Mouse (Mus musculus) stomach, postnatal 0 days (tissue): ENCODE measurements around the gene Clmp. TPM values are rescaled to one million over a fixed set of nuclear protein-coding genes. Genes with fewer than 3 reads are reported as not detected.
A peak's percentile ranks its signal among the peaks of the same experiment; 100 is the strongest.

Experiments
- ATAC-seq: fragments of 200-750 bp; cut with Nextera tagmentation; 2 replicates; pipeline ENCODE4 v1.8.0; 2017; ENCODE audit not compliant: low FRiP score, low TSS enrichment
- DNase-seq: peaks from one replicate; pipeline ENCODE4 v3.0.0-alpha.2; 2016; ENCODE audit warnings: low spot score
- H3K27ac ChIP-seq: fragments of 300-500 bp; sonication (generic); replicated peaks from 2 replicates; pipeline ENCODE4 v1.5.1; 2014; ENCODE audit warnings: mild to moderate bottlenecking, control low read depth
- H3K27me3 ChIP-seq: fragments of 300-500 bp; sonication (generic); 2 replicates; pipeline ENCODE4 v1.6.1; 2014; ENCODE audit warnings: low read length; ENCODE audit not compliant: control insufficient read depth, insufficient read depth
- H3K36me3 ChIP-seq: fragments of 300-500 bp; sonication (generic); 2 replicates; pipeline ENCODE4 v1.6.1; 2014; ENCODE audit warnings: low read length, mixed read lengths; ENCODE audit not compliant: control insufficient read depth, insufficient read depth
- H3K4me1 ChIP-seq: fragments of 300-500 bp; sonication (generic); replicated peaks from 2 replicates; pipeline ENCODE4 v1.6.1; 2014; ENCODE audit warnings: antibody characterized with exemption; ENCODE audit not compliant: control insufficient read depth, insufficient read depth
- H3K4me2 ChIP-seq: fragments of 300-500 bp; sonication (generic); replicated peaks from 2 replicates; pipeline ENCODE4 v1.6.1; 2014; ENCODE audit warnings: low read depth, mild to moderate bottlenecking, control low read depth, moderate library complexity
- H3K4me3 ChIP-seq: fragments of 300-500 bp; sonication (generic); 2 replicates; pipeline ENCODE4 v1.5.1; 2014; ENCODE audit warnings: low read depth, low read length, control low read depth
- H3K9ac ChIP-seq: fragments of 300-500 bp; sonication (generic); 2 replicates; pipeline ENCODE4 v1.6.1; 2014; ENCODE audit warnings: mild to moderate bottlenecking, low read length, control low read depth, mixed read lengths
- H3K9me3 ChIP-seq: fragments of 300-500 bp; sonication (generic); 2 replicates; pipeline ENCODE4 v1.6.1; 2016; ENCODE audit warnings: low read length; ENCODE audit not compliant: control insufficient read depth
- CTCF ChIP-seq: IDR thresholded peaks from 2 replicates; pipeline ENCODE4 v1.5.1; 2016; ENCODE audit warnings: antibody characterized with exemption, low read depth, mild to moderate bottlenecking, moderate library complexity
- EP300 ChIP-seq: optimal IDR thresholded peaks from 2 replicates; pipeline ENCODE3; 2016; ENCODE audit warnings: antibody characterized with exemption
- WGBS: fragments of 180-500 bp; shearing (Covaris S2); extraction: QIAGEN DNeasy Blood & Tissue Kit; methylation state at CpG from one replicate; pipeline ENCODE4 v1.1.7; 2014; 5-methylcytosine and 5-hydroxymethylcytosine counted together
- polyA plus RNA-seq: library from polyadenylated mRNA; unstranded; fragments of >200 nt; fragmentation: Nextera tagmentation; extraction: Ambion mirVana; gene quantifications from 2 replicates; pipeline ENCODE4 v1.2.1, GENCODE M21; 2015

Clmp gene
- polyA plus RNA-seq, 1 experiment from 2014 or later, result 17.7 TPM

GRCm38 (mm10) chr9:40709141-40709537, 23.4 kb downstream of the Clmp start:
- H3K36me3 ChIP-seq, result no peaks in the 10 kb centered on the region
- H3K4me3 ChIP-seq, result no peak overlapping the region
- WGBS, result 69% methylated on average over 7 of the region's 7 CpGs
- no peak for TF ChIP-seq EP300
- TF ChIP-seq CTCF, result no peak
- DNase-seq, result no peak
- no peak for ATAC-seq
- no peaks in the 10 kb centered on the region for H3K9me3 ChIP-seq
- H3K4me1 ChIP-seq, result no peaks in the 10 kb centered on the region
- H3K27ac ChIP-seq, result no peak overlapping the region
- H3K27me3 ChIP-seq, result no peaks in the 10 kb centered on the region
- no peak overlapping the region for H3K4me2 ChIP-seq
- H3K9ac ChIP-seq, result no peak overlapping the region

- Histone ChIP-seq H3K9ac (no peak overlapping the region), H3K27me3 (no peaks in the 10 kb centered on the region), H3K27ac (peak overlapping the region; percentile 35; the same call in 1 of the 2 replicates), H3K36me3 (no peaks in the 10 kb centered on the region), H3K4me2 (no peak overlapping the region), H3K4me3 (no peak overlapping the region), H3K9me3 (no peaks in the 10 kb centered on the region), H3K4me1 (no peaks in the 10 kb centered on the region)
- 35% methylated on average over 3 of the region's 3 CpGs for WGBS
- ATAC-seq (no peak), DNase-seq (no peak)
- TF ChIP-seq EP300, result no peak
- TF ChIP-seq CTCF, result no peak
Measured at GRCm38 (mm10) chr9:40709587-40709986, 23.8 kb downstream of the Clmp start.

- H3K4me1 ChIP-seq, result no peaks in the 10 kb centered on the region
- no peak overlapping the region for H3K4me3 ChIP-seq
- TF ChIP-seq EP300, result no peak
- TF ChIP-seq CTCF, result no peak
- DNase-seq (no peak), ATAC-seq (no peak)
- no peaks in the 10 kb centered on the region for H3K27me3 ChIP-seq
- no peak overlapping the region for H3K4me2 ChIP-seq
- no peaks in the 10 kb centered on the region for H3K36me3 ChIP-seq
- 20% methylated on average over 3 of the region's 3 CpGs for WGBS
- H3K9ac ChIP-seq, result no peak overlapping the region
- H3K27ac ChIP-seq, result peak overlapping the region; percentile 35; the same call in 1 of the 2 replicates
- H3K9me3 ChIP-seq, result no peaks in the 10 kb centered on the region
Measured at GRCm38 (mm10) chr9:40709991-40710390, 24.2 kb downstream of the Clmp start.

GRCm38 (mm10) chr9:40711654-40712053, 25.9 kb downstream of the Clmp start:
- DNase-seq (no peak), ATAC-seq (peak; percentile 35; the same call in 1 of the 2 replicates)
- WGBS, result 49% methylated on average over 4 of the region's 4 CpGs
- no peaks in the 10 kb centered on the region for H3K36me3 ChIP-seq
- no peak overlapping the region for H3K4me3 ChIP-seq
- TF ChIP-seq EP300, result no peak
- no peak for TF ChIP-seq CTCF
- no peaks in the 10 kb centered on the region for H3K27me3 ChIP-seq
- H3K4me2 ChIP-seq, result no peak overlapping the region
- H3K9me3 ChIP-seq, result no peaks in the 10 kb centered on the region
- no peak overlapping the region for H3K9ac ChIP-seq
- H3K4me1 ChIP-seq, result no peaks in the 10 kb centered on the region
- peak overlapping the region; percentile 82 for H3K27ac ChIP-seq

GRCm38 (mm10) chr9:40717182-40717874, 31.6 kb downstream of the Clmp start:
- TF ChIP-seq EP300 (no peak), CTCF (peak; percentile 56)
- Histone ChIP-seq H3K4me2 (no peak overlapping the region), H3K27me3 (no peaks in the 10 kb centered on the region), H3K9ac (no peak overlapping the region), H3K9me3 (no peaks in the 10 kb centered on the region), H3K36me3 (no peaks in the 10 kb centered on the region), H3K27ac (no peak overlapping the region), H3K4me1 (peaks cover 4% of the 10 kb centered on the region; the same call in 1 of the 2 replicates), H3K4me3 (no peak overlapping the region)
- DNase-seq (peak; percentile 34), ATAC-seq (peak; percentile 64; the same call in 1 of the 2 replicates)
- WGBS, result 42% methylated on average over 18 of the region's 18 CpGs

GRCm38 (mm10) chr9:40717875-40718185, 32.1 kb downstream of the Clmp start:
- 21% methylated on average over 7 of the region's 7 CpGs for WGBS
- Histone ChIP-seq H3K36me3 (no peaks in the 10 kb centered on the region), H3K4me1 (peaks cover 4% of the 10 kb centered on the region; the same call in 1 of the 2 replicates), H3K27me3 (no peaks in the 10 kb centered on the region), H3K4me3 (no peak overlapping the region), H3K9me3 (no peaks in the 10 kb centered on the region), H3K4me2 (no peak overlapping the region), H3K27ac (no peak overlapping the region), H3K9ac (no peak overlapping the region)
- TF ChIP-seq EP300 (no peak), CTCF (no peak)
- DNase-seq (no peak), ATAC-seq (no peak)
